Mouse (Mus musculus) 416B (cell line): ENCODE data around the gene Tmem234.
"Not testable (repeated sequence)": the region's sequence is repeated elsewhere in the genome, so short reads cannot be mapped to it uniquely, and the experiment has no call there.

ENCODE experiments used
- DNase-seq: peaks from one replicate; pipeline ENCODE4 v3.0.0; 2011; ENCODE audit warnings: low read depth

The Tmem234 gene

GRCm38 (mm10) chr4:129600233-129601158, at the start of gene Tmem234, which contains the start of gene Eif3i:
Gene Tmem234, plus strand, starts transcription at chr4:129600668.
Gene Eif3i, minus strand, starts transcription at chr4:129600648.
- DNase-seq, result peak; percentile 86

- DNase-seq, result not testable (repeated sequence)
Observed at GRCm38 (mm10) chr4:129554512-129554911, 46.0 kb upstream of the Tmem234 start.

GRCm38 (mm10) chr4:129555421-129555861, 45.0 kb upstream of the Tmem234 start:
- peak; percentile 85 for DNase-seq

DNA sequence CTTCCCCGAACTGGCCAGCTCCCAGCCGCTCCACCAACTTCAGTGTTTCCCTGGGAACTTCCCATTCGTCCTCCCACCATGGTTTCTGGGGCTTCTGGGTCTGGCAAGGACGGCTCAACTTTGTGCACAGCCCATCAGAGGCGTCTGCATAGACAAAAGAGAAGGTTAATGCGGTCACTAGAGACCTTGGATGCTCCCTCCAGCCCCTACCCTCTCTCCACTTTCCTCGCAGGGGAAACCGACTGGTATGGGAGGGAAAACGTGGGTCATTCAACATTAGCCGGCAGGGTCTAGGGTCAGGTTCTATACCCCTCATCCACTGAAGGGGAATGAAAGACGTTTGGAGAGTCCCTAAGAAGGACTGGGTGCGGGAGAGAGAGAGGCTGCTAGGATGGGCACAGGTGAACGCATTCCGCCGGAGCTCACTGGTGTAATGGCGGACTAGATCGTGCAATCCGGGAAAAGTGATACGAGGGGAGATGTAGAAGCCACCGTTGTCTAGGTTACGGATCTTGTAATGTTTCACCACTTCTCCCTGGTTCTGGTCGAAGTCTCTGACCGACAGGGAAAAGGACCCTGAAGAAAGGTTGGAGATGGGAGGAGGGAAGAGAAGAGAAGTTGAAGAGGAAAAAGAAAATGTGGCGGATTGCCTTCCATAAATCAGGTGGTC, 44.5 kb upstream of the Tmem234 start:
- no peak for DNase-seq

DNA sequence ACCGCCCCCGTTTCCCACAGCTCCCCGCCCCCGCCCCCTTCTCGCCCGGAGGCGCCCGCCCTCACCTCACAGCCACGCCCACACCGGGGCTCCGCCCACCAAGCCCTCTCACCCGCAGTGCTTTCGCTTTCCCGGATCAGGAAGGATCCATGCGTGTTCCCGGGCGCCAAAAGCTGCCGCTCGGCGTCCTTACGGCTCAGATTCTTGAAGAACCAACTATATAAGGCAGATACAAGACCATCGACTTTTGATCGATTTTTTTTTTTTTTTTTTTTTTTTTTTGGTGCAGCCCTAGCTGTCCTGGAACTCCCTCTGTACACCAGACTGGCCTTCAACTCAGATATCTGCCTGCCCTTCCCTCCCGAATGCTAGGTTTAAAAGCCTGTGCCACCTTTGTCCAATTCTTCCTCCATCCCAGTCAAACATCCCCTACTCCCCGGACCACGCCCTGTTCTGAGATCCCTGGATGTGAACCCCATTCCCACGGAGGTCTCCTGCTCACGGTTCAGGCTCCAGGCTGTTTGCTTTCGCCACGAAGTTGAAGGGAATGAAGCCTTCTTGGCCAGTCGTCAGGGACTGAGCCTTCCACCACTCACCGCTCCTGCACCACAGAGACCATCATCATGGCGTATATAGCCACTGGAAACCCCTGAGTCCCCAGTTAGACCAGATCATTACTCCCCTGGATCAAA, 43.8 kb upstream of the Tmem234 start:
- peak; percentile 93 for DNase-seq

GRCm38 (mm10) chr4:129557256-129557808, 43.1 kb upstream of the Tmem234 start:
- no peak for DNase-seq

DNA sequence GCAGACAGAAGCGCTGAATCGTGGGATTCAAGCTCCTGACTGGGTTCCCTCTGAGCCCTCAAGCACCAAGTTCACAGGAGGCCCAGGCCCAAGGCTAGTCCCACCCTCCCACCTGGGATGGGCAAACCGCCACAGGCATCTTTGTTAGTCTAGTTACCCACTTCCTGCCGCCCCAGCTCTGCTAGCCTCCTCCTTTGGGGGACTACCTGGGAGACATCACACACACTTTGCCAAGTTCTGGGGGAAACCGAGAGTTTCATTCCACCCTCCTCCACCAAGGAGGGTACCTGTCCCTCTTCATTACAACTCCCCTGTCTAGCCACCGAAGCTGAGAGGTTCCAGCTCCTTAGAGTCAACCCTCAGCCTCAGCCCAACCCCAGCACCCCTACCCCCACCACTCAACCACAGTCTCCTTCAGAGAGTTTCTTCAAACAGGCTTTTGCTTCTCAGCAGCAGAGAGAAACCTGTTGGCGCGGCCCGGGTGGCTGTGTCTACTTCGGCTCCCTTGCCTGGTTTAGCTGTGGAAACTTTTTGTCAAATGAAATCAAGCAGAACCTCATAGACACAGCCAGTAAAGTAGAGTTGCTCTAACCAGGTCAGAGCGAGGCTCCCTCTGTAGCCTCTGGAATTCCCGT, 42.0 kb upstream of the Tmem234 start:
- DNase-seq, result no peak

GRCm38 (mm10) chr4:129561184-129561583, 39.3 kb upstream of the Tmem234 start:
- DNase-seq, result no peak

DNA sequence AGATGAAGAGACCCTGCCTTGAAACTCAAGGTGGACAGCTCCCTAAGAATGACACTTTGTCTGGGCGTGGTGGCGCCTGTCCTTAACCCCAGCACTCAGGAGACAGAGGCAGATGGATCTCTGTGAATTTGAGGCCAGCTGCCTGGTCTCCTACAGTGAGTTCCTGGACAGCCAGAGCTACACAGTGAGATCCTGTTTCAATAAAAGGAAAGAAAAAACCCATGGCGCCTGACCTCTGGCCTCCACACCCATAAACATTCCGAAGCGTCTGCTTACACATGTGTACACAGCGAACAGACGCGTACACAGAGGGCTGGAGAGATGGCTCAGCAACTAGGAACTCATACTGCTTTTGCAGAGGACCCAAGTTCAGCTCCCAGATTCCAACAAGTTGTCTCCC, 36.8 kb upstream of the Tmem234 start:
- DNase-seq, result no peak

DNA sequence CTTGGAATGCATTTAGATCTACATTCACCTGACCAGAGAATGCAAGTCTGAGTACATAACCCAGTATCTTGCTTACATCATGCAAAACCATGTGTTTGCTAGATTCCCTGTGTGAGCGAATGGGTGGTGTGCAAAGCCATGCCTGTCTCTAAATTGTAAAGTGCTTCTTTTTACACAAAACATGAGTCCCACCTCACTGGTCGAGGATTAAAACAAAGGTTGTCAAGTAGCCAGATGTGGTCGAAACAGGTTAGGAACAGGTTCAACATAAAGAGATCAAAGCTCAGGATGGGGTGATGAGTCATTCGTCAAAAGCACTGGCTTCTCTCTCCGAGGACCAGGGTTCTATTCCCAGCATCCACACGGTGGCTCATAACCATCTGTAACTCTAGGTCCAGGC, 35.3 kb upstream of the Tmem234 start:
- no peak for DNase-seq

GRCm38 (mm10) chr4:129568366-129568765, 32.1 kb upstream of the Tmem234 start:
- no peak for DNase-seq

DNA sequence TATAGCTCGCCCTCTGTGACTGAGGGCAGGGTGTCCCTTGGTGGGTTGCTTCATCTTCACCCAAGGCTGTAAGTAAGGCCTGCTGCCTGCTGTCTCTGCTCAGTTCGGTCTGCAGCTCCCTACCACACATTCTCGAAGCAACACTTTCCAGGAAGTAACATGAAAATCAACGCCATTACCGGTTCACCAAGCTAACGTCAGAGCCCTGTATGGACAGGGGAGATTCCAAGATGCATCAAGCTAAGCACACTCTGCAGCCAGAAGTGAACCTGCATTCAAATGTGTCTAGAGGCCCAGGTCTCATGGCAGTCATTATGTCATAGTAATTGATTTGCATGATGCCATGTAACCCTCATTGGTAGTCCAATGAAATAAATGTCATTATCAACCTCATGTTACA, 30.4 kb upstream of the Tmem234 start:
- DNase-seq, result no peak

DNA sequence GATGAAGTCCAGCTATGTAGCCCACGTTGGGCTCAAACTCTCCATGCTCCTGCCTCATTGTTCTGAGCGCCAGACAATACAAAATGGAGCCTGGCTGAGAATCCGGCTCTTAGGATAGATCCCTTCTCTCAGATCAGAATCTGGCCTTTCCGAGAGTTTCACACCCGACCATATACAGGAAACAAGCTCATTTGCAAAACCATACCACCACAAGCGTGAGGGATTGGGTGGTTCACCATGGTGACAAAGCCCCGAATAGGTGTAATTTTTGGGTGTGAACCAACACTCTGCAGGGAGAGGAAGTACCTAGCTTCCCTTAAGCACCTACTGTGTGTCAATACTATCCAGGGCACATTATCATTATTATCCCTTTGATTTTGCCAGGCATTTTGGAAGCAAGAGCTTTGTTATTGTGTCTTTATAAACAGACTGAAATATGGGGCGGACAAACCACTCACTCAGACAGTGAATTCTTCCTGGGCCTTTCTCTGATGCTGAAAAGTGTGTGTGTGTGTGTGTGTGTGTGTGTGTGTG, 28.9 kb upstream of the Tmem234 start:
- DNase-seq, result no peak

DNA sequence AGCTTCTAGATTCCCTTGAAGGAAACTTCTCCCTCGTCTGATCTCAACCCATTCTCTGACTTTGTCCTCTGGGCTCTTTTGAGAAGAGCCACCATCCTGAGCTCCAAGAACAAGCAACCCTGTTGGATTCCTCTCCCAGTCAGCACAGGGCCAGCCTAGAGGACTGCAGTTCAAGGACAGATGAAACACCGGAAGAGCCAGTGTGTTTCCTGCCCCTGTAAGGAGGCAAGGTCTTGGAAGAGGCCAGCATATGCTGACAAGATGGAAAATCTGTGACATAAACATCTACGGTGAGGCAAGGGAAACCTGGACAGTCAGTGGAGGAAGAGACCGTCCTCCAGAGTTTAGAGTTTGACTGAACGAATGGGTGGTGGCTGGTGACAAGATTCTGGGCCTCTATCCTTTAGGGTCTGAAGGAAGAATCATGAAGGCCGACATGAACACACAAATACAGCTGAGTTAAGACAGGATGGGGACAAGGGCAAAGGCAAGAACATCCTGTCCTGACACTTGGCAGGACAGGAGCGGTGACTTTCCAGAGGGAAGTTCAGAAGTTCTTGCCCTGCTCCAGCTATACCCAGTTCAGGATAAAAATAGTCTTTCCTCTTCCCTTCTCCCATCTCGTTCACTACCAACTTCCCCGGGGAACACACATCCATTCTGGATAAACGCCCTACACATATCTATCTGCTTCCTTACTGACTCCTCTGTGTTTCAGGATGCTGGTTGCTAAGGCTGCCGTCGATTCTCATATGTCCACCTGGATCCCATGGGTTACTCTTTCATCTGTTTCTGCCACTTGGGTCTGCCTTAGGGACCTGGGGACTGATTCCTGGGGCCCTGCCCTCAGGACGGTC, 28.0 kb upstream of the Tmem234 start:
- DNase-seq, result no peak

- no peak for DNase-seq
Observed at GRCm38 (mm10) chr4:129573093-129573370, 27.4 kb upstream of the Tmem234 start.

- no peak for DNase-seq
Observed at GRCm38 (mm10) chr4:129573430-129573829, 27.0 kb upstream of the Tmem234 start, which contains the start of gene Lck. Gene Lck, minus strand, starts transcription at chr4:129573641.

DNA sequence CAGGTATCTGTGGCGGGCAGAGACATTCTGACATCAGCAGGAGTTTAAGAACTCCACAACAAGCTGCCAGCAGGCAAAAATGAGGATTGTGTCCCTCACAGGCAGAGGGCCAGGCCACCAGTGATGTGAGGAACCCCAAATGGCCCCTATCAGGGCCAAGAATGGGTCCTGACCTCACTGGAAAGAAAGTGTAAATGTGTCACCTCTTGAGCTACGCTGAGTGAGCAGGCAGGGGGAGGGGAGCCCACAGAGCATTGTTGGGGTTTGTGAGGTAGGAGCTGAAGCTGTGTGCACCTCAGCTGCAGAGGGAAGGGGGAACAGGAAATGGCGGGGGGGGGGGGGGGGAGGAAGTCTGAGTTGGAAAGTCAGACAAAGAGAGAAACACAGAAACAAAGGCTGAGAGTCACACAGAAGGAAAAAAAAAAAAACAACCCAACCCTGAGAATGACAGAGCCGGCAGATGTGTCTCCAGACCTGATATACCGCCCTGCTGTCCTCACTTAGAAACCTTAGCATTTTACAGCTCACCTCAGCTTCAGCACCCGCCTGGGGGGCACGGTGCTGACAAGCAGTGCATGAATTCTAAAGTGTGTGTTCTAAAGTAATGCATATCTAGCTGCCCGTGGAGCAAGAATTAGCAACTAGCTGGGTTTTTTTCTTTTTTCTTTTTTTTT, 25.2 kb upstream of the Tmem234 start:
- peak; percentile 80 for DNase-seq

- peak; percentile 61 for DNase-seq
Observed at GRCm38 (mm10) chr4:129576863-129577491, 23.5 kb upstream of the Tmem234 start.

DNA sequence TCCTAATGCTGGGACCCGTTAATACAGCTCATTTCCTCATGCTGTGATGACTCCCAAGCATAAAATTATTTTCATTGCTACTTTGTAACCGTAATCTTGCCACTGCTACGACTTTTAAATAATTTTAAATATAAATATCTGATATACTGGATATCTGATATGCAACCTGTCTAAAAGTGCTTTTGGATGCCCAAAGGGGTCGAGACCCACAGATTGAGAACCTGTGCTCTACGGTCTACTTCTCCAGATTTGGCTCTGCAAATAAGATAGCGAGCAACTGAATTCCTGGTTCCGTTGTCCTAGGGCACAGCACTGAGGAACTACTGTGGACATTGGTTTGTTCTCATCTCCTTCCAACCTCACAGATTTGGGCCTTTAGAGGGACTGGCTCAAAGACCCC, 22.8 kb upstream of the Tmem234 start:
- DNase-seq, result no peak

- DNase-seq, result no peak
Observed at GRCm38 (mm10) chr4:129578466-129578865, 22.0 kb upstream of the Tmem234 start, which contains the start of gene Fam167b. Gene Fam167b, minus strand, starts transcription at chr4:129578549.
